Mouse (Mus musculus): ENCODE data around the gene Iqsec2. TPM values are rescaled to one million over a fixed set of nuclear protein-coding genes. Genes with fewer than 3 reads are reported as not detected.
A peak's percentile ranks its signal among the peaks of the same experiment; 100 is the strongest.

Iqsec2 gene
- polyA plus RNA-seq, 1 experiment, result 11.9 TPM

- Histone ChIP-seq H3K4me1 (ENCODE audit: control insufficient read depth, insufficient read depth, low read length) (no peaks in the 10 kb centered on the region), H3K27ac (ENCODE audit: insufficient read depth, low read length) (no peak overlapping the region), H3K4me3 (ENCODE audit: insufficient read depth, low read length) (no peak overlapping the region)
- TF ChIP-seq CTCF (IDR thresholded peaks at IDR 0.05; ENCODE audit: borderline replicate concordance, insufficient read depth, low read length) (no peak), POLR2A (IDR thresholded peaks at IDR 0.05; ENCODE audit: low read depth, low read length) (no peak)
These were observed 4.6 kb downstream of the Iqsec2 start for GRCm38 (mm10) chrX:152148706-152149105.

DNA sequence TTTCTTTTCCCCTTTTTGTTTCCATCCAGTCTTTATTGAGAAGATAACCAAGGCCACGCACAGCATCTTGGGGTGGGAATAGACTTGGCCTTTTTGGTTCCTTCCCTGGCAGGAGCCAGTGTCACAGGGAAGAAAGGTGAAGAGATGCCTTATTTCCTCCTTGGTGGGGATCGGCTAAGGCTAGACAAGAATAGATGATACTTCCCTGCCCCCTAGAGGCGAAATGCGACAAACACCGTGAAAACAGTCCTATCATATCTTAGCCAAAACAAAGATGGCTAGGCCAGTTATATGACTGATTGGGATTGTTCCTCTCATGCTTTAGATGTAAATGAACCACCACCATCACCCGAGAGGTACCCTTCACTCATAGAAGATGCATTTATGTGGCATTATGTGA is 7.6 kb downstream of the Iqsec2 start:
- Histone ChIP-seq H3K27ac (ENCODE audit: insufficient read depth, low read length) (no peak overlapping the region), H3K4me1 (ENCODE audit: control insufficient read depth, insufficient read depth, low read length) (no peaks in the 10 kb centered on the region), H3K4me3 (ENCODE audit: insufficient read depth, low read length) (no peak overlapping the region)
- no peak for TF ChIP-seq POLR2A (IDR thresholded peaks at IDR 0.05; ENCODE audit: low read depth, low read length)
- TF ChIP-seq CTCF (IDR thresholded peaks at IDR 0.05; ENCODE audit: borderline replicate concordance, insufficient read depth, low read length), result no peak

DNA sequence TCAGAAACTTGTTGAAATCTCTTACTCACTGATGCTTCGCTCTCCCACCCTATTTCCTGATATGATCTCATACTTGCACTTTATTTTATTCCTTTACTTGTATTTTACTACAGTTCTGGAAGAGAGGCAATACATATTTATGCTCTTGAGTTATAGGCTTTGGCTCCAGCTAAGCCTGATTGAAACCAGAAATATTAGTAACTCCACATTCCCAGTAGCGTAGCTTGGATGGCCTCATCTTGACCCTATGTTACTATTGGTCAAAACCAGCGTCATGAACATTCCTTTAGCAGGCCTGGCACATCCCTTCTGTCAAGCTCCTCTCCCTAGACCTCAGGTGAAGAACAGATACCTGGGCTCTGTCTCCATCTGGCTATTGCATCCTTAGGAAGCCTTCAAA is 14.2 kb downstream of the Iqsec2 start:
- no peak for TF ChIP-seq CTCF (IDR thresholded peaks at IDR 0.05; ENCODE audit: borderline replicate concordance, insufficient read depth, low read length)
- TF ChIP-seq POLR2A (IDR thresholded peaks at IDR 0.05; ENCODE audit: low read depth, low read length), result no peak
- Histone ChIP-seq H3K27ac (ENCODE audit: insufficient read depth, low read length) (peak overlapping the region; percentile 24; the same call in 1 of the 2 replicates), H3K4me1 (ENCODE audit: control insufficient read depth, insufficient read depth, low read length) (peaks cover 3% of the 10 kb centered on the region), H3K4me3 (ENCODE audit: insufficient read depth, low read length) (no peak overlapping the region)

DNA sequence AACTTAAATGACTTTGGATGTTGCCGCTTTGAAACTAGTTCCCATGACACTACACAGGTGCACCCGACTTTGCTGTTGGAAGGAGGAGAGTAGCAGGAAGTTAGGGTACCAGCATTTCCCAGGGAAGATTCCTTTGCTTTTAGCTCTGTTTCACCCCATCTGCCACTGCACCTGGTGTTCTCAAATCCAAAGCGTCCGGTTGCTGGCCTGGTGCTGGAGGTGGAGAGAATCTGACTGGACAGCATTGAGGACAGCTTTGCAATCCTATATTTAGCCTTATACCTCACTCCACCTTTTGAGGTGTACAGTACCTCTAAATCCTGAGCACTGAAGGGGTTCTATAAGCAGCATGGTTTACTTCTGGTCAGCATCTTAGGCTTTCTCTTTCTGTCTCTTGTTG is 17.3 kb downstream of the Iqsec2 start:
- TF ChIP-seq POLR2A (IDR thresholded peaks at IDR 0.05; ENCODE audit: low read depth, low read length) (no peak), CTCF (IDR thresholded peaks at IDR 0.05; ENCODE audit: borderline replicate concordance, insufficient read depth, low read length) (no peak)
- Histone ChIP-seq H3K4me3 (ENCODE audit: insufficient read depth, low read length) (no peak overlapping the region), H3K4me1 (ENCODE audit: control insufficient read depth, insufficient read depth, low read length) (peaks cover 3% of the 10 kb centered on the region), H3K27ac (ENCODE audit: insufficient read depth, low read length) (no peak overlapping the region)

GRCm38 (mm10) chrX:152164061-152164460 is 20.0 kb downstream of the Iqsec2 start:
- Histone ChIP-seq H3K4me1 (ENCODE audit: control insufficient read depth, insufficient read depth, low read length) (peaks cover 3% of the 10 kb centered on the region; the same call in 1 of the 2 replicates), H3K4me3 (ENCODE audit: insufficient read depth, low read length) (no peak overlapping the region)
- no peak for TF ChIP-seq POLR2A (IDR thresholded peaks at IDR 0.05; ENCODE audit: low read depth, low read length)
- no peak for TF ChIP-seq CTCF (IDR thresholded peaks at IDR 0.05; ENCODE audit: borderline replicate concordance, insufficient read depth, low read length)

DNA sequence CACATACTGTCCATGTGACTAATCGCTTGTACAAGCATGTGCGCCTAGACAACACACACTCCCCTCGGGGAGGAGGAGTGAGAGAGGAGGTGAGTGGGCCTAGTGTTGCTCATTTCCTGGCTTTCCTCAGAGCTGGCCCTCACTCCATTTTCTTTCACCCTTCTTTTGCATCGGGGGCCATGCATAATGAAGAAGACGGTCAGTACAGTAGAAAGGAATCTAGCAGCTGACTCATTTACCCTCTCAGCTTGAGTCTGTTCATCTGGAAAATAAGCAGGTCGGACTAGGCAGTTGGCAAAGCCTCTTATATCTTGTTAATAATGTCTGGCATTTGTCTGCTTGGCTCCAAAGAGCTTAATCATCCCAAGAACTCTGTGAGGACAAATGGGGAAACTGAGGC is 22.1 kb downstream of the Iqsec2 start:
- H3K27ac ChIP-seq (ENCODE audit: insufficient read depth, low read length), result 0 out of 2 replicates have a peak overlapping the region, but pooled peaks have one; percentile 54
- H3K4me3 ChIP-seq (ENCODE audit: insufficient read depth, low read length), result no peak overlapping the region
- no peak for TF ChIP-seq POLR2A (IDR thresholded peaks at IDR 0.05; ENCODE audit: low read depth, low read length)
- no peak for TF ChIP-seq CTCF (IDR thresholded peaks at IDR 0.05; ENCODE audit: borderline replicate concordance, insufficient read depth, low read length)
- peaks cover 3% of the 10 kb centered on the region; the same call in 1 of the 2 replicates for H3K4me1 ChIP-seq (ENCODE audit: control insufficient read depth, insufficient read depth, low read length)

More at GRCm38 (mm10) chrX:152164061-152164460, 20.0 kb downstream of the Iqsec2 start:
- H3K27ac ChIP-seq (ENCODE audit: insufficient read depth, low read length), result no peak overlapping the region

GRCm38 (mm10) chrX:152168521-152168920 is 24.5 kb downstream of the Iqsec2 start:
- H3K4me1 ChIP-seq (ENCODE audit: control insufficient read depth, insufficient read depth, low read length), result peaks cover 8% of the 10 kb centered on the region
- TF ChIP-seq POLR2A (IDR thresholded peaks at IDR 0.05; ENCODE audit: low read depth, low read length) (no peak), CTCF (IDR thresholded peaks at IDR 0.05; ENCODE audit: borderline replicate concordance, insufficient read depth, low read length) (no peak)
- H3K27ac ChIP-seq (ENCODE audit: insufficient read depth, low read length), result no peak overlapping the region
- H3K4me3 ChIP-seq (ENCODE audit: insufficient read depth, low read length), result no peak overlapping the region

- Histone ChIP-seq H3K27ac (ENCODE audit: insufficient read depth, low read length) (peak overlapping the region; percentile 73), H3K4me1 (ENCODE audit: control insufficient read depth, insufficient read depth, low read length) (peaks cover 8% of the 10 kb centered on the region), H3K4me3 (ENCODE audit: insufficient read depth, low read length) (no peak overlapping the region)
- TF ChIP-seq POLR2A (IDR thresholded peaks at IDR 0.05; ENCODE audit: low read depth, low read length) (no peak), CTCF (IDR thresholded peaks at IDR 0.05; ENCODE audit: borderline replicate concordance, insufficient read depth, low read length) (no peak)
These were observed 27.3 kb downstream of the Iqsec2 start for GRCm38 (mm10) chrX:152171041-152172026.

DNA sequence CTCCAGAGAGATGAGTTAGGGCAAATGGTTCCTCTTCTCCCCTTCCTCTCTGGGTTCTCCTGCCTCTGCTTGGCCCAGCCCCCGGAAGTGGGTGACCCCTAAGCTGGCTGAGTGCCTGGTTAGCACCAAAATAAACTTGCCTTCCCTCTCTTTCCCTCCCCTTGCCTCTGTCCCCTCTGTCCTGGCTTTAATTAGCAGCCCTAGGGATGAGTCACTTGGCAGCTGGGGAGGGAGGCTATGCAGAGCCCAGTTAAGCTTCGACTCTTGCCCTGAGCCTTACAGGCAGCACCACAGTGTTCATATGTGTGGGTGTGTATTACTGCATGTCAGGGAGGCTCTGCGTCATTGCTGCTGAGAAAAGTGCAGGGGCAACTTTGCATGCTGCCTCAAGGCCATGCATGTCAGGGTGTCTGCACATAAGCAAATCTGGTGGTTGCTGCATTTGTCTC is 28.4 kb downstream of the Iqsec2 start:
- Histone ChIP-seq H3K4me1 (ENCODE audit: control insufficient read depth, insufficient read depth, low read length) (peaks cover 7% of the 10 kb centered on the region), H3K27ac (ENCODE audit: insufficient read depth, low read length) (peak overlapping the region; percentile 67; the same call in 1 of the 2 replicates), H3K4me3 (ENCODE audit: insufficient read depth, low read length) (no peak overlapping the region)
- TF ChIP-seq POLR2A (IDR thresholded peaks at IDR 0.05; ENCODE audit: low read depth, low read length) (no peak), CTCF (IDR thresholded peaks at IDR 0.05; ENCODE audit: borderline replicate concordance, insufficient read depth, low read length) (no peak)

GRCm38 (mm10) chrX:152175284-152175683 is 31.2 kb downstream of the Iqsec2 start:
- no peak overlapping the region for H3K4me3 ChIP-seq (ENCODE audit: insufficient read depth, low read length)
- no peak overlapping the region for H3K27ac ChIP-seq (ENCODE audit: insufficient read depth, low read length)
- TF ChIP-seq CTCF (IDR thresholded peaks at IDR 0.05; ENCODE audit: borderline replicate concordance, insufficient read depth, low read length) (0 out of 2 replicates have a peak, but pooled peaks have one; percentile 16), POLR2A (IDR thresholded peaks at IDR 0.05; ENCODE audit: low read depth, low read length) (no peak)
- H3K4me1 ChIP-seq (ENCODE audit: control insufficient read depth, insufficient read depth, low read length), result peaks cover 7% of the 10 kb centered on the region
